Mouse (Mus musculus) urinary bladder, postnatal 36 days (tissue): ENCODE measurements at regions not wholly inside any gene's neighbourhood (a gene's known extent, or its start where the extent isn't known, plus 50 kb on each side); places are given as distances from the start of the nearest gene placed in this dataset.

ENCODE experiments used
- DNase-seq, 2 experiments: peaks; one replicate each; pipeline ENCODE4 v3.0.0; 2022; ENCODE audit warnings: low spot score in 2 of 2, mixed read lengths in 1 of 2

GRCm38 (mm10) chr6:22444220-22444619 is 88.2 kb upstream of the Fam3c start:
- peak; percentile 27 to 31 for DNase-seq

GRCm38 (mm10) chr6:22443573-22443972 is 87.5 kb upstream of the Fam3c start:
- no peak for DNase-seq

- DNase-seq: no peak
These were observed 87.1 kb upstream of the Fam3c start for GRCm38 (mm10) chr6:22443170-22443569.

- DNase-seq: no peak
These were observed 86.5 kb upstream of the Fam3c start for GRCm38 (mm10) chr6:22442591-22442990.

GRCm38 (mm10) chr6:22439871-22440270 is 83.8 kb upstream of the Fam3c start:
- DNase-seq: no peak

GRCm38 (mm10) chr6:22429026-22429425 is 73.0 kb upstream of the Fam3c start:
- DNase-seq: no peak

GRCm38 (mm10) chr6:22424161-22424807 is 68.2 kb upstream of the Fam3c start:
- DNase-seq: no peak

GRCm38 (mm10) chr6:22423070-22423980 is 67.3 kb upstream of the Fam3c start:
- DNase-seq: no peak

- DNase-seq: no peak
These were observed 65.5 kb upstream of the Fam3c start for GRCm38 (mm10) chr6:22421551-22421950.

- DNase-seq: no peak
These were observed 62.2 kb upstream of the Fam3c start for GRCm38 (mm10) chr6:22418279-22418678.

GRCm38 (mm10) chr6:22417189-22417588 is 61.1 kb upstream of the Fam3c start:
- no peak for DNase-seq

GRCm38 (mm10) chr6:22411796-22412195 is 55.8 kb upstream of the Fam3c start:
- no peak for DNase-seq

- no peak for DNase-seq
These were observed 53.0 kb upstream of the Fam3c start for GRCm38 (mm10) chr6:22408808-22409589.
